Mouse (Mus musculus) liver, adult 2 months (tissue): ENCODE data around the gene Ttc3.
A peak's percentile ranks its signal among the peaks of the same experiment; 100 is the strongest.

ENCODE experiments used
- CTCF ChIP-seq: fragments of 200-500 bp; IDR thresholded peaks from 2 replicates; pipeline ENCODE4 v1.5.1; 2011; ENCODE audit warnings: low read depth, low read length, control low read depth
- POLR2A ChIP-seq: fragments of 200-500 bp; IDR thresholded peaks from 2 replicates; pipeline ENCODE4 v1.6.1; 2011; ENCODE audit warnings: low read length, control low read depth; ENCODE audit not compliant: insufficient read depth; ENCODE audit errors: extremely low read depth

DNA sequence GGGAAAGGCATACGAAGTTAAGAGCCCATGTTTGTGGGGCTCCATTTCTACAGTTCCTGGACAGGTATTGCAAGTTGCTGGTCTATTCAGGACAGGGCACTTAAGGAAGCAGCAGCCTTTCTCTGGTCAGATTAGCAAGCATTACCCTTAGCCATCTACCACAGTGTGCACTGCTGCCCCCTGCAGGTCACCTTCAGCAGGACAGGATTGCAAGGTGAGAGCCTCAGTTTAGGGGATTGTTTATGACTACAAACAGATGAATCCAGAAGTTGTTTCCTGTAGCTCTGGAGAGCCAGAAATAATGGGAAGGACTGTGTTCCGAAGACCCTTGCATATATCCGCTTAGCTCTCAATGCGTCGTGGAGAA, 38.5 kb upstream of the Ttc3 start:
- TF ChIP-seq CTCF (peak; percentile 91), POLR2A (no peak)
